Mouse (Mus musculus): ENCODE data around the gene Zfp777. TPM values are rescaled to one million over a fixed set of nuclear protein-coding genes. Genes with fewer than 3 reads are reported as not detected.

The Zfp777 gene
- polyA plus RNA-seq, 1 experiment from 2014 or later = 10.5 TPM

DNA sequence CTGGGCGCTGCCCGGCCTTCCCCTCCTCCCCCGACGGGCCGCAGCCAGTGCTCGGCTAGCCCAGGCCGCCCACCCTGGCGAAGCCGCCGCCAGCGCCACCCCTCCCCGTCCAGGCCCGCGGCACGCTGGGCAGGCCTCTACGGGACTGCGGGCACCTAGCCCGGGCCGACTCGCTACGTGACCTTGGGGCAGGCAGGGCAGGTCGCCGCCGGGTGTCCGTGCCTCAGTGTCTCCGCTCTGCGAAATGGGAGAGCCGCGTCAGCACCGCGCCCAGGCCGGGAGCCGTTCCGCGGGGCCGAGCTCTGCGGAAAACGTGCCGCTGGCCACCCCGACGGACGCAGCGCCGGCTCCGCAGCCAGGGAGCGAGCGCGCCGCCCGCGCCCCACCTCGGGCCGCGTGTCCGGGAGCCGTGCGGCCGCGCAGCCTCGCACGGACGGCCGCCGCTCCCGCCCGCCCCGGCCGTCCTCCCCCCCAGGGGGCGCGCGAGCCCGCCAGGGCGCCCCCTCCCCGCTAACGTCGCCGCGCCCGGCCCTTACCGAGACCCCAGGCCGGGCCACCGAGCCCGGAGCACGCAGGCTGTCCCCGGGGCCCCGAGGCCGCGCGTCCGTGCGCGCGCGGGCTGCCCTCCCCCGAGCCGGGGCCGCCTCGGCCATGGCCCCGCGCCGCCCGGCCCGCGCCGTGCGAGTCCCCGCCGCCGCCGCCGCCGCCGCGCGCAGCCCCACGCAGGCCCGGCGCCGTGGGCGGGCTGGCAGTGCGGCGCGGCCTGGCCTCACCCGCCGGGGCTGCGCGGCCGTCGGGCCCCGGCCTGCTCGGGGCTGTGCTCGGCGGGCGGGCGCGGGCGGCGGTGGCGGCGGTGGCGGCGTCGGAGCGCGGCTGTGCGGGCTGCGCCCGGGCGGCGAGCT lies 1.0 kb downstream of the Zfp777 start:
- H3K4me3 ChIP-seq (ENCODE audit: low read depth, low read length) = peak overlapping the region; percentile 77
- ATAC-seq (replicated peaks; ENCODE audit: low FRiP score, low TSS enrichment, low read depth) (peak; percentile 81), DNase-seq (ENCODE audit: low spot score) (peak; percentile 79)
- WGBS = under 1% methylated on average over 119 of the region's 150 CpGs
- peak overlapping the region; percentile 73 for H3K9ac ChIP-seq (ENCODE audit: low read length)
- no peaks in the 10 kb centered on the region for H3K27me3 ChIP-seq (replicated peaks; ENCODE audit: control insufficient read depth, insufficient read depth, low read length)
- H3K36me3 ChIP-seq (ENCODE audit: control insufficient read depth, insufficient read depth, low read length) = peaks cover 28% of the 10 kb centered on the region
- no peaks in the 10 kb centered on the region for H3K9me3 ChIP-seq (ENCODE audit: control insufficient read depth, low read length)
- peak overlapping the region; percentile 72 for H3K4me2 ChIP-seq (ENCODE audit: low read length)
- peaks cover 13% of the 10 kb centered on the region for H3K4me1 ChIP-seq (replicated peaks; ENCODE audit: control insufficient read depth, insufficient read depth, low read length)
- H3K27ac ChIP-seq (ENCODE audit: low read depth) = peak overlapping the region; percentile 82; the same call in 1 of the 2 replicates

DNA sequence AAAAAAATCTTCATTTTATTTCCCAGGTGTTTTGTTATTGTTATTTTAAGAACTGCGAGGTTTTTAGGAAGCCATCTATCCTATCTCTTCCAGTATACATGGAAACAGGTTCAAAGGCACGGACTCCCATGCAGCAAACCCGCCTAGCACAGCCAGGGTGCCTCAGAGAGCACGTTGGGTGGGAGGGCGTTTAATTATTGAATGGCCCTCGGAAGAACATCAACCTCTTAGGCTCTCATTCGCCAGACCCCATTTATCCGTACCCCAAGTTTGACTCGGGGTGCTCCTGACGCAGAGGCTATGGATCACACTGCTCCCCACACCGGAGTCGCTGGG lies 1.6 kb downstream of the Zfp777 start:
- Histone ChIP-seq H3K4me3 (ENCODE audit: low read depth, low read length) (peak overlapping the region; percentile 77), H3K4me2 (ENCODE audit: low read length) (peak overlapping the region; percentile 72), H3K27me3 (replicated peaks; ENCODE audit: control insufficient read depth, insufficient read depth, low read length) (no peaks in the 10 kb centered on the region), H3K4me1 (replicated peaks; ENCODE audit: control insufficient read depth, insufficient read depth, low read length) (peaks cover 13% of the 10 kb centered on the region), H3K27ac (ENCODE audit: low read depth) (0 out of 2 replicates have a peak overlapping the region, but pooled peaks have one; percentile 82), H3K9ac (ENCODE audit: low read length) (peak overlapping the region; percentile 73), H3K9me3 (ENCODE audit: control insufficient read depth, low read length) (no peaks in the 10 kb centered on the region), H3K36me3 (ENCODE audit: control insufficient read depth, insufficient read depth, low read length) (peaks cover 34% of the 10 kb centered on the region)
- ATAC-seq (replicated peaks; ENCODE audit: low FRiP score, low TSS enrichment, low read depth) (no peak; the same call in 1 of the 2 replicates), DNase-seq (ENCODE audit: low spot score) (no peak)
- WGBS = 8% methylated on average over 12 of the region's 12 CpGs

DNA sequence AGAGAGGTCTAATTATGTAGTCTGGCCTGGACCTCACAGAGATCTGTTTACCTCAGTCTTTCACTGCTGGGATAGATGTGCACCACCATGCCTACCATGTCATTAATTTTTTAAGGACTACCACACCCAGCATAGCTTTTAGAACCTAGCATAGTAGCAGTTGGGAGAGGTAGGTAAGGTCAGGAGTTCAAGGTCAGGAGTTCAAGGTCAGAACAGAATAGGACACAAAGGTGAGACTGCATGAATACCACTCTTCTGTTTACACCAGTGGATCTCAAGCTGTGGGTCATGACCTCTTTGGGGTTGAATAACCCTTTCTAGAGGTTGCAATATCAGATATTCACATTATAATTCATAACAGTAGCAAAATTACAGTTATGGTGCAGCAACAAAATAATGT lies 16.1 kb downstream of the Zfp777 start:
- Histone ChIP-seq H3K4me3 (ENCODE audit: low read depth, low read length) (no peak overlapping the region), H3K36me3 (ENCODE audit: control insufficient read depth, insufficient read depth, low read length) (peaks cover 97% of the 10 kb centered on the region)

DNA sequence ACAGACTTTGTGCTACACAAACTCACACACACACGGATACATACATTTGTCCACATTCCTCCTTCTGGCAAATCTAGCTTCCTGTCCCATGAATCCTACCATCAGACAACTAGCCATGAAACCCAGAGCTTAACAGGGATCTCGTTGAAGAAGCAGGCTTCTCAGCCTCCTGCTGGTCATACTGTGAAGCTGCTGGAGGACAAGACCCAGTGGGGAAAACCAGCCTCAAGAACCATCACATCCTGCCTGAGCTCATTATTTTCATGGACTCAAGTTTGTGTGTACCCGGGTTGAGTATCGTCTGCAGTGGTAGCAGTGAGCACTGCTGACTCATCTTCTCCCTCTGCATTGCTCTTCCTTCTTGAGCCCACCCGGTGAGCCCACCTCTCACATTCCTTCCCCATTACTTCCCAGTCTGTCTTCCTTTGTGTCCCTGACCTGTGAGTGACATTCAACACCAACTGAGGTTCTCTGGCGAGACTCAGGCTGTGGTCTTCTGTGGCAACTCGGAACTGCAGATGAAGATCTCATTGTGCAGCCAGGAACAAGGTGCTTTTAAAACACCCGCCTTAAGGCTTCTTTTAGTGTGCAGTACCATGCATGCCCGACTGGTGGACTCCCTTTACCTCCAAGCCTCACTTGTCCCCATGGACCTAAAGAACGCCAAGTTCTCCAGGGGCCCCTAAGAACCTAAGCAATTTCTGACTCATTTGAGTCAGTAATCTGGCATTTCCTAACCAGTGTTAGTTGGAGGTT lies 22.6 kb downstream of the Zfp777 start:
- no peak for DNase-seq (ENCODE audit: low spot score)

More for the DNA sequence above, 16.1 kb downstream of the Zfp777 start:
- Histone ChIP-seq H3K9me3 (ENCODE audit: control insufficient read depth, low read length) (0 out of 2 replicates have a peak, but pooled peaks cover 3% of the 10 kb centered on the region), H3K27me3 (replicated peaks; ENCODE audit: control insufficient read depth, insufficient read depth, low read length) (no peaks in the 10 kb centered on the region), H3K9ac (ENCODE audit: low read length) (no peak overlapping the region), H3K27ac (ENCODE audit: low read depth) (no peak overlapping the region), H3K4me1 (replicated peaks; ENCODE audit: control insufficient read depth, insufficient read depth, low read length) (no peaks in the 10 kb centered on the region), H3K4me2 (ENCODE audit: low read length) (no peak overlapping the region)
- DNase-seq (ENCODE audit: low spot score) (no peak), ATAC-seq (replicated peaks; ENCODE audit: low FRiP score, low TSS enrichment, low read depth) (no peak)

DNA sequence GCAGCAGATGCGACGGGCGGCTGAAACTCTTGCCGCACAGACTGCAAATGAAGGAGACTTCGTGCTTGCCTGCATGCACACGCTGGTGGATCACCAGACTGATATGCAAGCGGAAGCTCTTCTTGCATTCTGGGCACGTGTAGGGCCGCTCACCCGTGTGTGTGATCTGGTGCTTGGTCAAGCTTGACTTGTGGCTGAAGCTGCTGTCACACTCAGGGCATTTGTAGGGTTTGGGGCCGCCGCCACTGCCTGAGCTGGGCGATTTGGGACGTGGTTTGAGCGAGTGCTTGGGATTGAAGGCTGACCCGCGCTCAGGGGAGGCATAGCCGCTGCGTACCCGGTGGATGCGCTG lies 23.7 kb downstream of the Zfp777 start:
- Histone ChIP-seq H3K9me3 (ENCODE audit: control insufficient read depth, low read length) (peaks cover 35% of the 10 kb centered on the region), H3K4me1 (replicated peaks; ENCODE audit: control insufficient read depth, insufficient read depth, low read length) (no peaks in the 10 kb centered on the region), H3K4me3 (ENCODE audit: low read depth, low read length) (no peak overlapping the region), H3K9ac (ENCODE audit: low read length) (no peak overlapping the region), H3K27me3 (replicated peaks; ENCODE audit: control insufficient read depth, insufficient read depth, low read length) (no peaks in the 10 kb centered on the region), H3K4me2 (ENCODE audit: low read length) (no peak overlapping the region), H3K36me3 (ENCODE audit: control insufficient read depth, insufficient read depth, low read length) (peaks cover 87% of the 10 kb centered on the region), H3K27ac (ENCODE audit: low read depth) (no peak overlapping the region)
- no peak for DNase-seq (ENCODE audit: low spot score)
- 81% methylated on average over 21 of the region's 21 CpGs for WGBS
- no peak for ATAC-seq (replicated peaks; ENCODE audit: low FRiP score, low TSS enrichment, low read depth)

More for the DNA sequence above, 22.6 kb downstream of the Zfp777 start:
- ATAC-seq (replicated peaks; ENCODE audit: low FRiP score, low TSS enrichment, low read depth) = no peak
- WGBS = 88% methylated on average over 10 of the region's 10 CpGs
- Histone ChIP-seq H3K9me3 (ENCODE audit: control insufficient read depth, low read length) (peaks cover 35% of the 10 kb centered on the region), H3K27ac (ENCODE audit: low read depth) (no peak overlapping the region), H3K36me3 (ENCODE audit: control insufficient read depth, insufficient read depth, low read length) (peaks cover 94% of the 10 kb centered on the region), H3K4me3 (ENCODE audit: low read depth, low read length) (no peak overlapping the region), H3K9ac (ENCODE audit: low read length) (no peak overlapping the region), H3K4me2 (ENCODE audit: low read length) (no peak overlapping the region), H3K27me3 (replicated peaks; ENCODE audit: control insufficient read depth, insufficient read depth, low read length) (no peaks in the 10 kb centered on the region), H3K4me1 (replicated peaks; ENCODE audit: control insufficient read depth, insufficient read depth, low read length) (no peaks in the 10 kb centered on the region)

DNA sequence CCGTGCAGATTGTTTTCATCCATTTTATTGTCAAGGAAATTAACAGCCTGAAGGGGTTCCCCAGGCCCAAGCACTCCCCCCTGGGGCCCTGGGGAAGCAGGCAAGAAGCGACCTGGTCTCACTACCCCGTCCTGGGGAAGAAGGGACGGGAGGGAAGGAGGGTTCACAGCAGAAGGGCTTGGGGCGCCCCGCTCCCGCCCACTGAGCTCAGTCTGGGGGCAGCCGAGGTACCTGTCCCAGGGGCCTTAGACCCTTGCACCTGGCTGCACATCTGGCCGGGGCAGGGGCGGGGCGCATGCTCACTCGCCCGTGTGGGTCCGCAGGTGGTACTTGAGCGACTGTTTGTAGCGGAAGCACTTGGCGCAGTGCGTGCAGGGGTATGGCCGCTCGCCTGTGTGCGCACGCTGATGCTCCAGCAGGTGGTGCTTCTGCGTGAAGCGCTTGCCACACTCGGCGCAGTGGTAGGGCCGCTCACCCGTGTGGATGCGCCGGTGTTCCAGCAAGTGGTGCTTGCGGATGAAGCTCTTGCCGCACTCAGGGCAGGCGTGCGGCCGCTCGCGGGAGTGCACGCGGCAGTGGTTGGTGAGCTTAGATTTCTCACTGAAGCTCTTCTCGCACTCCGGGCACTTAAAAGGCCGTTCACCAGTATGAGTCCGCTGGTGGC lies 24.2 kb downstream of the Zfp777 start:
- Histone ChIP-seq H3K9me3 (ENCODE audit: control insufficient read depth, low read length) (peaks cover 35% of the 10 kb centered on the region), H3K4me2 (ENCODE audit: low read length) (no peak overlapping the region), H3K27ac (ENCODE audit: low read depth) (no peak overlapping the region), H3K9ac (ENCODE audit: low read length) (no peak overlapping the region), H3K27me3 (replicated peaks; ENCODE audit: control insufficient read depth, insufficient read depth, low read length) (no peaks in the 10 kb centered on the region), H3K36me3 (ENCODE audit: control insufficient read depth, insufficient read depth, low read length) (peaks cover 84% of the 10 kb centered on the region), H3K4me1 (replicated peaks; ENCODE audit: control insufficient read depth, insufficient read depth, low read length) (no peaks in the 10 kb centered on the region), H3K4me3 (ENCODE audit: low read depth, low read length) (no peak overlapping the region)
- DNase-seq (ENCODE audit: low spot score) = peak; percentile 56
- ATAC-seq (replicated peaks; ENCODE audit: low FRiP score, low TSS enrichment, low read depth) = peak; percentile 36; the same call in 1 of the 2 replicates
- 84% methylated on average over 43 of the region's 43 CpGs for WGBS

DNA sequence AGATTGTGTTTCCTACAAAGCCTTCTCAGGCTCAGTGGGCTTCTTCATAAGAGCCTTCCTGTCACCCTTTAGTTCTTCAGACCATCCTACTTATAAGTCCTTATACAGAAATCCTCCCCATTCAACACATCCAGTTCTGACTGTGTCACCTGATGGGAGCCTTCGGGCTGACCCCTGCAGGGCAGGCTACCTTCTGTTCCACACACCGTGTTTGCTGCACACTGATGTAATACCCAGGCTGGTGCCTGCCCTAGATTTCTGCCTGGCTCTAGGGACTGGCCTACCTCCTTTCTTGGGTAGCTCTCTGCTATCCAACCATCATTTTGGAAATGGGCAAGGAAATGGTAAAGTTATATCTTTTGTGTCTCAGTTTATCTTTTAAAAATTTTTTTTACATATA lies 26.0 kb downstream of the Zfp777 start:
- H3K9me3 ChIP-seq (ENCODE audit: control insufficient read depth, low read length) = peaks cover 32% of the 10 kb centered on the region
- no peak for ATAC-seq (replicated peaks; ENCODE audit: low FRiP score, low TSS enrichment, low read depth)
- no peak overlapping the region for H3K27ac ChIP-seq (ENCODE audit: low read depth)
- peaks cover 67% of the 10 kb centered on the region for H3K36me3 ChIP-seq (ENCODE audit: control insufficient read depth, insufficient read depth, low read length)
- no peak overlapping the region for H3K4me2 ChIP-seq (ENCODE audit: low read length)
- no peak overlapping the region for H3K9ac ChIP-seq (ENCODE audit: low read length)
- no peaks in the 10 kb centered on the region for H3K4me1 ChIP-seq (replicated peaks; ENCODE audit: control insufficient read depth, insufficient read depth, low read length)
- no peak overlapping the region for H3K4me3 ChIP-seq (ENCODE audit: low read depth, low read length)
- no peak for DNase-seq (ENCODE audit: low spot score)
- 81% methylated on average over 2 of the region's 2 CpGs for WGBS
- no peaks in the 10 kb centered on the region for H3K27me3 ChIP-seq (replicated peaks; ENCODE audit: control insufficient read depth, insufficient read depth, low read length)

DNA sequence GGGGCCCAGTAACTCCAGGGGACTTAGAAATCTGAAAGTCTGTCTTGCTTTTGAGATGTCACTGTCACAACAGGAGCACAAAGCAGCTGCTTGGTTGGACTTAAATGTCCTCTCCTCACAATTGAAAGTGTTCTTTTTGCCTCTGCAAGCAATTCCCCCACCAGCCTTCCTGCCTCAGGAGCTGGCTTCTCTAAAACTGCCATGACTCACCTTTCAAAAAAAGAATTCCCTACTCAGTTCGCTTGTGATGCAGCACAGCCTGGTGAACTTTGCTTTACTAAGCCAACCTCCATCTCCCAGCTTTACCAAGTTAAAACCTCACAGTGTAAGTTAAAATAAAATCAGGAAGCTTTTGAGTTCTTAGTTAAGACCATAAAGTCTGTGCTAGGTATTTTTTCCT lies 27.0 kb downstream of the Zfp777 start:
- no peak overlapping the region for H3K4me3 ChIP-seq (ENCODE audit: low read depth, low read length)
- H3K4me2 ChIP-seq (ENCODE audit: low read length) = no peak overlapping the region
- ATAC-seq (replicated peaks; ENCODE audit: low FRiP score, low TSS enrichment, low read depth) = no peak
- H3K4me1 ChIP-seq (replicated peaks; ENCODE audit: control insufficient read depth, insufficient read depth, low read length) = no peaks in the 10 kb centered on the region
- no peaks in the 10 kb centered on the region for H3K27me3 ChIP-seq (replicated peaks; ENCODE audit: control insufficient read depth, insufficient read depth, low read length)
- peaks cover 32% of the 10 kb centered on the region for H3K9me3 ChIP-seq (ENCODE audit: control insufficient read depth, low read length)
- DNase-seq (ENCODE audit: low spot score) = no peak
- 86% methylated on average over 1 of the region's 1 CpGs for WGBS
- H3K9ac ChIP-seq (ENCODE audit: low read length) = no peak overlapping the region
- H3K36me3 ChIP-seq (ENCODE audit: control insufficient read depth, insufficient read depth, low read length) = peaks cover 57% of the 10 kb centered on the region
- no peak overlapping the region for H3K27ac ChIP-seq (ENCODE audit: low read depth)

Measured in intestine, embryonic 14.5 days (tissue).